Mouse (Mus musculus) neural tube, embryonic 12.5 days (tissue): ENCODE measurements at regions not wholly inside any gene's neighbourhood (a gene's known extent, or its start where the extent isn't known, plus 50 kb on each side); places are given as distances from the start of the nearest gene placed in this dataset.
A peak's percentile ranks its signal among the peaks of the same experiment; 100 is the strongest.

Experiments used
- ATAC-seq: fragments of 200-750 bp; cut with Nextera tagmentation; 2 replicates; pipeline ENCODE4 v1.8.0; 2017; ENCODE audit warnings: low read depth, mild to moderate bottlenecking, moderate TSS enrichment, moderate library complexity; ENCODE audit not compliant: low FRiP score
- H3K27ac ChIP-seq: fragments of 300-500 bp; sonication (generic); 2 replicates; pipeline ENCODE4 v1.5.1; 2016
- H3K27me3 ChIP-seq: fragments of 300-500 bp; sonication (generic); replicated peaks from 2 replicates; pipeline ENCODE4 v1.6.1; 2016; ENCODE audit warnings: mild to moderate bottlenecking
- H3K36me3 ChIP-seq: fragments of 300-500 bp; sonication (generic); 2 replicates; pipeline ENCODE4 v1.6.1; 2016; ENCODE audit warnings: mild to moderate bottlenecking
- H3K4me1 ChIP-seq: fragments of 300-500 bp; sonication (generic); 2 replicates; pipeline ENCODE4 v1.6.1; 2016
- H3K4me2 ChIP-seq: fragments of 300-500 bp; sonication (generic); replicated peaks from 2 replicates; pipeline ENCODE4 v1.6.1; 2016; ENCODE audit warnings: mild to moderate bottlenecking
- H3K4me3 ChIP-seq: fragments of 300-500 bp; sonication (generic); 2 replicates; pipeline ENCODE4 v1.5.1; 2016
- H3K9ac ChIP-seq: fragments of 300-500 bp; sonication (generic); 2 replicates; pipeline ENCODE4 v1.6.1; 2016; ENCODE audit warnings: mild to moderate bottlenecking
- H3K9me3 ChIP-seq: fragments of 300-500 bp; sonication (generic); 2 replicates; pipeline ENCODE4 v1.6.1; 2016; ENCODE audit warnings: mild to moderate bottlenecking
- WGBS: fragments of 180-500 bp; shearing (Covaris S2); methylation state at CpG from one replicate; pipeline ENCODE4 v1.1.7; 2016; 5-methylcytosine and 5-hydroxymethylcytosine counted together

DNA sequence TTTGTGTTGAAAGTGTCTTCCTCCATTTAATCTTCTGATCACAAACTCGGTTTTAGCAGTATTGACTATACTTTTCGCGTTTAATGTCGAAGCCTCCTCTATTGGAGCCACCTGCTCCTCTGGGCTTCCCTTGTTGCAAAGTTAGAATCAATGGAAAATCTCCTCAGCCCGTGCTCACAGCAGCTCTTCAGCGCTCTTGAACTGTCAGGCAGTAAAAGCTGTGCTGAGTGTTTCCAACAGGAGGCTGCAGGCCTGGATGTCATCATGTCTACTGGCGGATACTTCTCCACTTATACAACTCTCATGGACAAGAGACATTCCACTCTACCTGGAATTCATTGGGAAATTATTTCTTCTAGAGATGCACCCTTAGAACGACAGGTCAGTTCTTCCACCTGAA, 380.4 kb upstream of the Crim1 start:
- no peak for ATAC-seq
- no peak overlapping the region for H3K9ac ChIP-seq
- no peak overlapping the region for H3K27ac ChIP-seq
- H3K4me1 ChIP-seq, result no peaks in the 10 kb centered on the region
- H3K9me3 ChIP-seq, result no peaks in the 10 kb centered on the region
- no peak overlapping the region for H3K4me2 ChIP-seq
- 83% methylated on average over 8 of the region's 8 CpGs for WGBS
- H3K27me3 ChIP-seq, result no peaks in the 10 kb centered on the region
- no peaks in the 10 kb centered on the region for H3K36me3 ChIP-seq
- H3K4me3 ChIP-seq, result no peak overlapping the region

DNA sequence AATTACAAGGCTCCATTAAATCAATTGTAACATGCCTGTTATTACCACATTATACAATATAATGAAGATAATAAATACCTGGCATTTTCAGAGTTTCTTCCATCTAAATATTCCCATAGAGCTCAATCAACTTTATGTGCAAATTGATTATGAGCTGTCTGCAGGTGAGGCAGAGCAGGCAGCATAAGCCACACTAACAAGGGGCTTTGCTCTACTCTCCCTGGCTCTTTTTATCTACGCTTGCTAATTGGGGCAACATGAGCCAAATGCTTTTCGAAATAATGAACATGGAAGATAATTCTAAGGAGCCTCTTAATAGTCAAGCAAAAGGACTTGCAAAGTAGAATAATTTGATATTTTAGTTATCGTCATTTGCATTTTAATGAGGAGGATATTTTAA, 356.1 kb upstream of the Crim1 start:
- no peaks in the 10 kb centered on the region for H3K4me1 ChIP-seq
- WGBS, result 88% methylated on average over 3 of the region's 3 CpGs
- H3K27ac ChIP-seq, result no peak overlapping the region
- H3K4me3 ChIP-seq, result no peak overlapping the region
- no peak overlapping the region for H3K9ac ChIP-seq
- H3K27me3 ChIP-seq, result no peaks in the 10 kb centered on the region
- H3K9me3 ChIP-seq, result no peaks in the 10 kb centered on the region
- no peaks in the 10 kb centered on the region for H3K36me3 ChIP-seq
- no peak for ATAC-seq
- no peak overlapping the region for H3K4me2 ChIP-seq

DNA sequence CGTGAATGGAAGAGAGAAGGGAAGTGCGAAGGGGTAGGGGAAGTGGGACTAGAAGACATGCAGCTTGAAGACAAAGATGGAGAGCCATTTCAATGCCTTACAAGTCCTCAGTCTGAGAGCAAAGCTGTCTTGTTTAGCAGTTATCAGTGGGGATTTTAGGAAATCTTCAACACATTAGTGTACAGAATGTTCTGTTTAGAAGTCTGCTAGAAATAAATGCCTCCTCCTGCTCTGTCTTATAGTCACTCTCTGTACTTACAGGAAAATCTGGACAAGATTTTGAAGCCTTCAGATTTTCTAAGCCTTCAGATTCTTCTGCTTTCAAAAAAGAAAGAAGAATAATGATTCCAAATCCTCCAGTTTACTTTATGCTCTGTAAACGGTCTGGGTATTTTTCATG, 325.6 kb upstream of the Crim1 start:
- H3K27me3 ChIP-seq, result no peaks in the 10 kb centered on the region
- no peaks in the 10 kb centered on the region for H3K36me3 ChIP-seq
- ATAC-seq, result no peak
- H3K27ac ChIP-seq, result no peak overlapping the region
- no peaks in the 10 kb centered on the region for H3K4me1 ChIP-seq
- H3K4me3 ChIP-seq, result no peak overlapping the region
- no peak overlapping the region for H3K9ac ChIP-seq
- no peaks in the 10 kb centered on the region for H3K9me3 ChIP-seq
- no peak overlapping the region for H3K4me2 ChIP-seq
- 91% methylated on average over 3 of the region's 3 CpGs for WGBS

DNA sequence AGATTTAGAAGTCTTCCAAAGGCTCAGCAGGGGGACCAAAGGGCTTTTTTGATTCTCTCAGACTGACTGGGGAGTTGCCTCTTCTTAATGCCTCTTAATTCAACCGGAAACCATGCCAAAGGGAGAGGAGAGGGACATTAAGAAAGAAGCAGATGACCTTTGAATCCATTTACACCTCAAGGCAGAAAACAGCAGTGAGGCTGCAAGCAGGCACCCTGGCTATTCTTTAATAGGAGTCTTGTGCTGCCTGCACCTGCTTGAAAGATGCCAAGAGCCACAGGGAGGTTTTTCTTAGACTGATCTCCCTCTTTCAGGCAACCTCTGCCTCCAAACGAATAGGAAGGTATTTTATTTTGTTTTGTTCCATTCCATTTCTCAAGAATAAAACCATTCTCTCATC, 323.0 kb upstream of the Crim1 start:
- ATAC-seq, result no peak
- WGBS, result 14% methylated on average over 2 of the region's 2 CpGs
- Histone ChIP-seq H3K36me3 (no peaks in the 10 kb centered on the region), H3K4me3 (no peak overlapping the region), H3K4me2 (no peak overlapping the region), H3K4me1 (no peaks in the 10 kb centered on the region), H3K27me3 (no peaks in the 10 kb centered on the region), H3K9ac (no peak overlapping the region), H3K9me3 (no peaks in the 10 kb centered on the region), H3K27ac (no peak overlapping the region)

DNA sequence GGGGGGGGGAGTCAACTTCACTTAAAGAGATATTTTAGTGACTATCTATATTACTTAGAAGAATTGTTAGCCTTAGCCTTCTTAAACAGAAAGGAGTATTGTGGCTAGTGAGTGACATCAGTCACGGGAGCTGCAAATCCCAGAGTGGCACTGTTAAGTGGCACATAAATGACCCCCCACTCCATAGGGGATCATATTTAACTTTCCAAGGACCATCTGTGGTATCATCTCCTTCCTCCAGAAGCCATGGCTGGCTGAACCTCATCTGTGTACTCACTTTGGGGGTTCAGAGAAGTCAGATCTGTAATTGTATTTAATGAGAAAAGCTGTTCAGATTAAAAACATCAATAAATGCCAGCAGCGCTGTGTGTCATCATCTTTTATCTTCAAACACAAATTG, 314.9 kb upstream of the Crim1 start:
- WGBS, result 59% methylated on average over 2 of the region's 2 CpGs
- Histone ChIP-seq H3K27me3 (no peaks in the 10 kb centered on the region), H3K4me2 (no peak overlapping the region), H3K9me3 (no peaks in the 10 kb centered on the region), H3K36me3 (no peaks in the 10 kb centered on the region), H3K4me3 (no peak overlapping the region), H3K27ac (no peak overlapping the region), H3K9ac (no peak overlapping the region), H3K4me1 (no peaks in the 10 kb centered on the region)
- peak; percentile 48 for ATAC-seq

DNA sequence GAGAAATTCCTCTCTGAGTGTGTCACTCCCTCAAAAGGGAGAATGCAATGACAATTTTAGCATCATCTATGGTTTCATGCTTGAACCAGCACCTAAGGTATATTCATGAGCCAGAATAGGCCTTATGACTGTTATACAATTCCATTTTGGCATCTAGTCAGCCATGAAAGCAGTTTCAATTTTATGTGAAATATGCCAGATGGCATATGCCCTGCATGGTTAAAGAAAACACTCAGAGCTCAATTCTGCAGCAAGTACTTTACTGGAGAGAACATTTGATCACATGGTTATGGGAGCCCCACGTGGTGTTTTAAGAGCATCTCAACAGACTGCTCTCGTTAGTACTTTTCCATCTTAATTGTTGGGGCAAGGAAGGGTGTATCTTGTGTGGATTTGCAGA, 310.9 kb upstream of the Crim1 start:
- H3K4me1 ChIP-seq, result no peaks in the 10 kb centered on the region
- no peak overlapping the region for H3K9ac ChIP-seq
- no peaks in the 10 kb centered on the region for H3K36me3 ChIP-seq
- H3K27ac ChIP-seq, result no peak overlapping the region
- H3K4me3 ChIP-seq, result no peak overlapping the region
- ATAC-seq, result no peak
- no peaks in the 10 kb centered on the region for H3K9me3 ChIP-seq
- H3K27me3 ChIP-seq, result no peaks in the 10 kb centered on the region
- WGBS, result 73% methylated on average over 2 of the region's 2 CpGs
- no peak overlapping the region for H3K4me2 ChIP-seq

DNA sequence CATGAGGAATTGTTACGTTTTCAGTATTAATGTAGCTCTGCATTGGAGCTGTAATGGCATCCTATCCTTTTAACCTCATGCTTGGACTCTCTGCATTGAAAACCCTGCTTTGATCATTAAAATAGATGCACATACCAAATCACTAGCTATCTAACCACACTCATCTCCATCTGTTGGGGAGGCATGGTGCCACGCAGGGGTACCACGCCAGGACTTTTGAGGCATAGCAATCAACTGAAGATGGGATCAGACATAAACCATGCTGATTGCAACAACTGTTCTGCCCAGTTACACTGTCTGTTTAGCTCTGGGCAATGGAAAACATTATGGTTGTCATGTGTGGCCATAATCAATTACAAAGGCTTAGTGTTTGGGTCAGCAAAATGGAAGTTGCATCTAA, 295.6 kb upstream of the Crim1 start:
- Histone ChIP-seq H3K4me2 (no peak overlapping the region), H3K9ac (no peak overlapping the region), H3K9me3 (no peaks in the 10 kb centered on the region), H3K4me1 (no peaks in the 10 kb centered on the region), H3K36me3 (no peaks in the 10 kb centered on the region), H3K27me3 (no peaks in the 10 kb centered on the region), H3K4me3 (no peak overlapping the region), H3K27ac (no peak overlapping the region)
- WGBS, result 92% methylated on average over 3 of the region's 3 CpGs
- ATAC-seq, result no peak

DNA sequence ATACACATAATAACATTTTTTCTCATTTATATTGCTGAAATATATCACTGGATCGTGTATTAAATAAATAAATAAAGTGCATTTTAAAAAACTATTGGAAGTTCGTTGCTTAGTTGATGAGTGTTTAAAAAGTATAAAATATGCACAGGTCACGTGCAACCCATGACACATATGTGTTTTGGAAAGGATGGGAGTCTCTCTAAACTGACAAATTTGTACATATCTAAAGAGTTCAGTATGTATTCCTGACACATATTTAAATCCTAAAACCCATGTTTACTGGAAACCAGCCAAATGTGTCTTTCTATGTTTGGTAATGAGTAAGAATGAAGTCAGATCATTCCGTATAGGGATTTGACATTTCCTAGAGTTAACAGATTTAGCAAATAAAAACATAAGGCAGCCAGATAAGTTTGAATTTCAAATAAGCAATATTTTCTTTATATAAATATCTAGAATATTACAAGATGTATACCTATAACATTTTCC, 286.0 kb upstream of the Crim1 start:
- H3K4me2 ChIP-seq, result no peak overlapping the region
- H3K4me1 ChIP-seq, result no peaks in the 10 kb centered on the region
- H3K9me3 ChIP-seq, result no peaks in the 10 kb centered on the region
- no peaks in the 10 kb centered on the region for H3K36me3 ChIP-seq
- H3K4me3 ChIP-seq, result no peak overlapping the region
- no peaks in the 10 kb centered on the region for H3K27me3 ChIP-seq
- no peak for ATAC-seq
- WGBS, result 88% methylated on average over 4 of the region's 4 CpGs
- H3K27ac ChIP-seq, result no peak overlapping the region
- no peak overlapping the region for H3K9ac ChIP-seq

DNA sequence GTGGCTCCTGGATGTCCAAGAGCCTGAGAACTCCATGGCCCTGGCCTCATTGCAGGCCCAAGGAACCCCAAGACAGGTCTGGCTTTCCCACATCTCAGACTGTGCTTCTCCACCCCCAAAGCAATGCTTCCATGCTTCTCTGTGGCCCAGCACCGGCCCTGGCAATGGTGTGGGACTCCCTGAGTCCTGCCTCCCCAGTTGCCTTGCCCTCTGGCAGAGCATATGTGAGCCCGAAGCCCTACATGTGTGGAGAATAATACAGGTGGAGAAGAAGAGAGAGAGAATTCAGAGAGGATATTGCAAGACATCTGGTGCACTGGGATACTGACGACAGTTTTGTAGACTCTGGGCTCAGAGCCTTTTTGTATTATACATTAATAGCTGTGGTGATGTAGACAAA, 269.8 kb upstream of the Crim1 start:
- Histone ChIP-seq H3K4me3 (no peak overlapping the region), H3K4me2 (no peak overlapping the region), H3K36me3 (no peaks in the 10 kb centered on the region), H3K4me1 (no peaks in the 10 kb centered on the region), H3K9me3 (no peaks in the 10 kb centered on the region), H3K27ac (no peak overlapping the region), H3K27me3 (no peaks in the 10 kb centered on the region), H3K9ac (no peak overlapping the region)
- WGBS, result 72% methylated on average over 3 of the region's 3 CpGs
- peak; percentile 35; the same call in 1 of the 2 replicates for ATAC-seq

DNA sequence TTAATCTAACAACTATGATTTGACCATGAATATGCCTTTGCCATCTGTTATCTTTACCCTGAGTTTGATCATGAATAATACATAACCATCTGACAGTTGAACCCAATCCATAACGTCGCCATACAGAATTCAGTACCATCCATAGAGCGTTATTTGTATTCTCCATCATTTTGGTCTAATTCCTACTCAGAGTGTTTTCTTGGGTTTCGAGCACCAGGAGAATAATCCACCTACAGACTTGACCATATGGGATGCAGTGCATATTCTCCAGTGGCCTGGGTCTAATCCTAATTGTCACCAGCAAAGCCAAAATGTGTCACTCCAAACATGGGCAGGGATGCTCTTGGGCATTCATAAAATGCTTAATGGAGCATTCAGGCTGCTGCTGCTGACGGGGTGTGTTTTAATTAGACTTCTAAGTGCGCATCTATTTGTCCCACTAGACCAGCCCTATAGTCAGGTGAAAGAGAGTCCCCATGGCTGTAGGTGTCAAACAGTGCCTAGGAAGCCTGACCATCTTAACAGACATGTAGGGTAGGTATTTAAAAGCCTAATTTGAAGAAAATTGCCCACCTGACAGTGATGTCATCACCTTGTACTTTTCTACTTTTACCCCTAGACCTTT, 269.0 kb upstream of the Crim1 start:
- 63% methylated on average over 6 of the region's 6 CpGs for WGBS
- peak; percentile 63 for ATAC-seq
- H3K4me1 ChIP-seq, result no peaks in the 10 kb centered on the region

DNA sequence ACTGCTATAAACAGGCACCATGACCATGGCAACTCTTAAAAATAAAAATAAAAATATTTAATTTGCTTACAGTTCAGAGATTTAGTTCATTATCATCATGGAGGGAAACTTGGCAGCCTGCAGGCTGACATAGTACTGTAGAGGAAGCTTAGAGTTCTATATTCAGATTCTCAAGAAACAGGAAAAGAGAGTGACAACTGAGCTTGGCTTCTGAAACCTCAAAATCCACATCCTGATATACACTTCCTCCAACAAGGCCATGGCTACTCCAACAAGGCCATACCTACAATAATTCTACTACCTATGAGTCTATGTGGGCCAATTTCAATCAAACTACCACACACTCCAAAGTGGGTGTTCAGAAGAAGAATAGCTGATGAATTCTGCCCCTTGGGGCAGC, 266.9 kb upstream of the Crim1 start:
- no peak overlapping the region for H3K4me3 ChIP-seq
- H3K36me3 ChIP-seq, result no peaks in the 10 kb centered on the region
- no peaks in the 10 kb centered on the region for H3K4me1 ChIP-seq
- H3K4me2 ChIP-seq, result no peak overlapping the region
- no peaks in the 10 kb centered on the region for H3K27me3 ChIP-seq
- H3K9ac ChIP-seq, result no peak overlapping the region
- H3K9me3 ChIP-seq, result no peaks in the 10 kb centered on the region
- no peak for ATAC-seq
- no peak overlapping the region for H3K27ac ChIP-seq

More for the DNA sequence above, 269.0 kb upstream of the Crim1 start:
- no peaks in the 10 kb centered on the region for H3K36me3 ChIP-seq
- H3K4me3 ChIP-seq, result no peak overlapping the region
- no peak overlapping the region for H3K9ac ChIP-seq
- no peaks in the 10 kb centered on the region for H3K27me3 ChIP-seq
- no peak overlapping the region for H3K4me2 ChIP-seq
- no peaks in the 10 kb centered on the region for H3K9me3 ChIP-seq
- H3K27ac ChIP-seq, result no peak overlapping the region

DNA sequence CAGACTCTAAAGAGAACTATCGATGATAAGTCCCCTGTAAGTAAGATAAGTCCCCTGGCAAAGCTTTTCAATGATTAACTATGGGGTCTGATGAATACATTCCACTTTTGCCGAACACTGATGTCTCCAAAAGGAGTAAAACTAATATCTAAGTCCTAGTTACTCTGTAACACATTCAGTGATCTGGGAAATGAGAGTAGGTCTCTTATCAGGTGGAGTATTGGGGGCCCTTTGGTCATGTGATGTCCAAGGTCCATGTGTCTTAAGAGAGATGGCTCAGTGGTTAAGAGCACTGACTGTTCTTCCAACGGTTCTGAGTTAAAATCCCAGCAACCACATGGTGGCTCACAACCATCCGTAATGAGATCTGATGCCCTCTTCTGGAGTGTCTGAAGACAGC, 242.0 kb upstream of the Crim1 start:
- WGBS, result 91% methylated on average over 4 of the region's 4 CpGs
- Histone ChIP-seq H3K36me3 (no peaks in the 10 kb centered on the region), H3K27me3 (no peaks in the 10 kb centered on the region), H3K9me3 (no peaks in the 10 kb centered on the region), H3K9ac (no peak overlapping the region), H3K4me3 (no peak overlapping the region), H3K4me1 (no peaks in the 10 kb centered on the region), H3K4me2 (no peak overlapping the region), H3K27ac (no peak overlapping the region)
- ATAC-seq, result no peak

DNA sequence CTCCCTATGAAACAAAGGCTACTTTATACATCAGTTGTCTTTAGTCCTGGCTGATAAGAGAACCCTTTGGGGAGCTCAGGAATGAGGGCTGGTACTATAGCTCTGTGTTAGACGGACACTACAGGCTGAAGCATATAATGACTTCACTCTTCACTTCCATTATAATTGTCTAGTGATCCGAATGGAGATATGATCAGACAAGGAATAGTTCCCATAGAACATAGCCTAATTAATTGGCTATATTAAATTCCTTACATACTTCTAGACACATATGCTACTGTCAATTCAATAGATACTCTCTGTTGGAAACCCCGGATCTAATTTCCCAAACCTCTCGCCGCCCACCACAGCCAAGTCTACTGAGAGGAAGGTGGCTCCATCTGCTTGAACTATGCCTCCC, 238.8 kb upstream of the Crim1 start:
- Histone ChIP-seq H3K4me3 (no peak overlapping the region), H3K9ac (no peak overlapping the region), H3K27ac (no peak overlapping the region), H3K9me3 (no peaks in the 10 kb centered on the region), H3K36me3 (no peaks in the 10 kb centered on the region), H3K27me3 (no peaks in the 10 kb centered on the region), H3K4me2 (no peak overlapping the region), H3K4me1 (no peaks in the 10 kb centered on the region)
- 87% methylated on average over 5 of the region's 5 CpGs for WGBS
- no peak for ATAC-seq
